Mouse (Mus musculus): ENCODE measurements around the gene Scg3.
"Not testable (repeated sequence)": the region's sequence is repeated elsewhere in the genome, so short reads cannot be mapped to it uniquely, and the experiment has no call there.

Gene Scg3

DNA sequence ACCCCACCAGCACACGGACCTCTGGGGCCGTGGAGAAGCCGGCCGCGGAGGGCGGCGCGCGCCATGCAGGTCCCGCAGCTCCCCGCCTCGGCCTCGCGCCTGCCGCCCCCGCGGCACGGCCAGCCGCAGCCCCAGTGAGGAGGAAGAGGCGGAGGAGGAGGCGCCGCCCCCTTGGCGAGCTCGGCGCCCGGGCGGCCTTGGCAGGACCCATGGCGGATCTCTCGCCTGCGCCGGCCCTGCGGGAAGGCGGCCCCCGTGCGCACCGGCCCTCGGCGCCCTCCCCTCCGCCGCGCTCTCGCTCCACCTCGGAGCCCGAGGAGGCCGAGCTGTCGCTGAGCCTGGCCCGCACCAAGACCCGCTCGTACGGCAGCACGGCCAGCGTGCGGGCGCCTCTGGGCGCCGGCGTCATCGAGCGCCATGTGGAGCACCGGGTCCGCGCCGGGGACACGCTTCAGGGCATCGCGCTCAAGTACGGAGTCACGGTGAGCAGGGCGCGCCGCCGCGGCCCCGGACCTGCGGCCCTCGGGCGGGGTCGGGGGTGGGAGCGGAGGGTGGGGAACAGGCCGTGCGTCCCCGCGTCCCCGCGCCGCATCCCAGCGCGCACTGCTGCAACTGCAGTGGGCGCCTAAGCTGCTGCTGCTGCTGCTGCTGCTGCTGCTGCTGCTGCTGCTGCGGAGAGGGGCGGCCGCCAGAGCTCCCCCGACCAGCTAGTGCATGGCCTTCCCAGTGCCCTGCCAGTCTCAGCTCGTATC, 58.1 kb downstream of the Scg3 start, which contains the start of gene Lysmd2:
Lysmd2 (plus strand) TSS at position 186 of the 752 bp plus-strand sequence.
- DNase-seq (ENCODE audit: low read depth, low spot score) = peak; percentile 50

DNA sequence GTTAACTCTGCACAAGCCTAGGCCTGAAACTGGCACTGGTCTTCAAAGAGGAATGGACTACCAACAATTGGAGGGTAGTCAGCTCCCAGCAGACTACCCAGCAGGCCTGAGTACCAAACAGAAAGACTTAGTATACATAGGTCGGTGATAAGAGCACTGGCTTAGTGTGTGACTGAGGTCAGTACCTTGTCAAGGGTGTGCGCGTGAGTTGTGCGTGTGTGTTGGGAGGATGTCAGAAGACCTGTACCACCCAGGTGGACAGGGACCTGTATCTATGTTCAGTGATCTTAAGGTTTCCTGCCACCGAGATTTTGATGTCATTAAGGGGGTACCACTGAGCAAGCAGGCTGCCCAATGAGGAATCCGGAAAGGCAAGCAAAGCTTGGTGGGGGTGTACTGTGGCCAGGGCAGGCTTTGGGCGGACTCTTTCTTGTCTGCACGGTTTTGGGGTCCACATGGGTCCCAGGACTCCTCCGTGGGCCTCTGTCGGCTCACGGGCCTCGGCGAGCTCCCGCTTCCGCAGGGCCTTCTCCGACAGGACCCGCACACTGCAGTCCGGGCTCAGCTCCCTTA, 58.8 kb downstream of the Scg3 start:
- no peak for DNase-seq (ENCODE audit: low read depth, low spot score)

DNA sequence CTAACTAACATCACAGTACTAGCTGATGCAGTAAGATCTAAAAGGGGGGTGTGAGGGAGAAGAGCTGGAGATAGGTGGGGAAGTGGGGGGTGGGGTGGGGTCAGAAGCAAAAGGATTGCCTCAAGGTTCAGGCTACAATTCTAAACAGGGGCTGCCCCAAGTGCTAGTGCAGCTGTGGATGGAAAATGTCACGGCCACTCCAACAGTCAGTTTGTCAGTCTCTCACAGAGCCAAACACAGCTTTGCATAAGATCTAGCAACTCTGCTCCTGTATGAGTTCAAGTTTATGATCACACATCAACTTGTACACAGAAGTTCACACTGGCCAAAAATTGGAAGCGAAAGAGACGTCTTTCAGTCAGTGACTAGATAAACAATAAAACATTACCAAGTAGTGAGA, 62.4 kb downstream of the Scg3 start:
- no peak for DNase-seq (ENCODE audit: low read depth, low spot score)

DNA sequence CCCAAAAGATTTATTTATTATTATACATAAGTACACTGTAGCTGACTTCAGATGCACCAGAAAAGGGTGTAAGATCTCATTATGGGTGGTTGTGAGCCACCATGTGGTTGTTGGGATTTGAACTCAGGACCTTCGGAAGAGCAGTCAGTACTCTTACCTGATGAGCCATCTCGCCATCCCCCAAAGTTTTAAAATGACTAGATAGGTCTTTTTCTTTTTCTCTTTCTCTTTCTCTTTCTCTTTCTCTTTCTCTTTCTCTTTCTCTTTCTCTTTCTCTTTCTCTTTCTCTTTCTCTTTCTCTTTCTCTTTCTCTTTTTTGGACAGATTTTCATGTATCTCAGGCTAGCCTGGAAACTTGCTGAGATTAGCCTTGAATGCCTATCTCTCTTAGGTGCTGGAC, 64.1 kb downstream of the Scg3 start:
- not testable (repeated sequence) for DNase-seq (ENCODE audit: low read depth, low spot score)

DNA sequence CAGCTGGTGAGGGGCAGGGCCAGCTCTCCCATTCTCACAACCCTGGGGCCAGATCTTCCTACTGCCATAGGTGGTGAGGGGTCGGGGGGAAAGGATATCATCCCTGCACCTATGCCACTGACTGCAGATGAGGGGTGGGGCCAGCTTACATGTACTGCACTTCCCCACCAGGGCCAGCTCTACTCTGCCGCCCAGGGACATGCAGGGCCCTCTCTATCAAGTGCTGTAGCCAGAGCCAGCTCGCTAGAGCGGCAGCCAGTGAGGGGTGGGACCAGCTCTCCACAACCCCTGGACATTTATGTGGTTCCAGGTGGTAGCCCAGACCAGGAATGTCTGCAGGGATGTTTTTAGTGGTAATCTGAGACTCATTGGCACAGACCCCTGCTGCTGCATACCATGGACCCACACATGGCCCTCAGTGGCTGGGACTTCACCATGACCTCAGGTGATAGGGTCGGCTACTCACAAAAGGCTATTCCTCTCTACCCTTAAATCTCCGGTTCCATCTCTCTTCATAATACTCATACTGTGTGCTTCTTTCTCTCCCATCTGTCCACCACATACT, 64.9 kb downstream of the Scg3 start:
- DNase-seq (ENCODE audit: low read depth, low spot score) = no peak

DNA sequence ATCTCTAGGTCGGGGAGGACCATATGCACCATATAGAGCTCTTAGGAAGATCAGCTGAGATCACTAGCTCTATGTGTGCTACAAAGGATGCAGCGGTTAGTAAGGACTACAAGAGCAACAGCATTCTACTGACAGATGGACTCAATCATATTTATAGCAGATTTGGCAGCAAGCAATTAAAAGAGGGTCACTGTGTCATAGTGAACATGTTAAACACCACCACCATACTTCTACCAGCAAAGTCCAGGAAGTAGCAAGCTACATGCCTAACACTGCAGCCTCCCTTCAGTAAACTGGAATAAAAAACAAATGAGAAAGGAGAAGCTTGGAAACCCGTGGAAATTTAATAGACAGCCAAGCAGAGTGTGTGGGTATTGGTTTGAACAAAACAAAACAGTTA, 67.3 kb downstream of the Scg3 start:
- no peak for DNase-seq (ENCODE audit: low read depth, low spot score)

DNA sequence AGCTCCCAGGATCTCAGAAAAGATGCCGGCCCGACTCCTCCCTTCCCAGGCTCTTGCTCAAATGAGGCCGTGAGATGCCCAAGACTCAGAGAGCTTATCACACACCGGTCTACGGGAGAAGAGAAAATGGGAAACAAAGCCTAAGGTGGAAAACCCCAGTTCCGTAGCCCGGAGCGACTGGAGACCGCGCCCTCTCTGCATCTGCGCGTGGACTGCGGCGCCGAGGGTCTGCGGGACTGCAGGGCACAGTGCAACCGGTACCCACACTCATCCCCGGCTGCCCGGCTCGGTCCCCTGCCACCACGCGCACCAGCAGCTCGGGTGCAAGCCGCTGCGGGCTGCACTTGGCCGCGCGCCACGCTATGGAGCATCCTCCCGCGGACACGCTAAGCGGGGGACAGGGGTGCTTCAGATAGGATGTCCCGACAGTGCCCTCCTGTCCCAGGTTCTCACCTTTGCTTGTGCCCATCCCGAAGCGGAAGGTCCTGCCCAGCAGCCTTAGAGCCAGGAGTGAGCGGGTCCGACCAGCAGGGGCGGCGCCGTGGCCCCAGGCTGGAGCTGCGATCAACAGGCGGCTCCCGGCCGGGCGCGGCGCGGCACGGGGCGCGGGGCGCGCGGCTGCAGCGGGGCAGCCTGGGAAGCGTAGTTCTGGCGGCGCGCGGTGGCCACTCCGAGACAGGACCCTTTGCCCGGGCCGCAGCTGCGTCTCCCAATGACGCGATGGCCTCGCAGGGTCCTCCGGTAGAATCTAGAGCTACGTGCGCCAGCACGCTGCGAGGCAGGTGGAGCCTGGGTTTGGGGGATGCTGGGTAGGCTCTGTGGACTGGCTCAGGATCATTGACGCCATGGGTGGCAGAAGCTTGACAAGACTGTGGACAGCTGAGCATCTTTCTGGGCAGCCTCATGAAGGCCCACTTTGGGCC, 73.0 kb downstream of the Scg3 start, which contains the start of gene Tmod2:
Tmod2 (minus strand) TSS at position 755 of the 923 bp plus-strand sequence.
- no peak for DNase-seq (ENCODE audit: low read depth, low spot score)

DNA sequence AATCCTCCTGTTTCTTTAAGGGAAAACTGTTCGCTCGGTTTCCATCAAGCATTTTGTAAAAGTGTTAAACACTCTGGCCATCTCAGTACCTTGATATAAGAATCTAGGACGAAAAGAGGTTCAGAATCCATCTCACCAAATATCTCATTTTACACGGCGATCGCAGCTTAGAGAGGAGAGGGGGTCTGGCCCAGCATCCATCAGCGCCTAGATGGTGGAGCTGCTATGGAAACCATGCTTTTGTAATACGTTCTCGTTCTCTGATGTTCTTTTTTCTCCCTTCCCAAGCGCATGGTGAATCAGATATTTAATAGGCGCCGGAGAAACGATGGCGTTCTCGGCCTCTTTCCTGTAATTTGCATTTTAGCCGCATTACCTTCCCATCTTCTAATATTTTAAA, 73.9 kb downstream of the Scg3 start:
- DNase-seq (ENCODE audit: low read depth, low spot score) = no peak

DNA sequence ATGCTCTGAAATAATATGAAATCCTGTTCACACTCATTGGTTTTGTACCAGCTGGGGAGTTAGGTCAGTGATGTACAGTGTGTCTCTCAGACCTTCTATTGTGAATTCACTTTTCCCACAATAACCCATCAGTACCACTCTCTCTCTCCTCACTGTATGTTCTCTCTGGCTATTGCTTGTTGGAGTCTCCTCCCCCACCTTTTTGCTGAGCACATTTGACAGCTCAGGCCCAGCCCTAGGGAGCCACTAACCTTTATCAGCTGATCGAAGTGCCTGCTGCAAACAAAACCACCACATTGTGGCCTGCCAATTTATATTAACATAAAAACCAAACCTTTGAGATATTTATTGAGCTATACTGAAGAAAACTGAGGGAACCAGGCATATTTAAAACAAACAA, 74.4 kb downstream of the Scg3 start:
- DNase-seq (ENCODE audit: low read depth, low spot score) = no peak

DNA sequence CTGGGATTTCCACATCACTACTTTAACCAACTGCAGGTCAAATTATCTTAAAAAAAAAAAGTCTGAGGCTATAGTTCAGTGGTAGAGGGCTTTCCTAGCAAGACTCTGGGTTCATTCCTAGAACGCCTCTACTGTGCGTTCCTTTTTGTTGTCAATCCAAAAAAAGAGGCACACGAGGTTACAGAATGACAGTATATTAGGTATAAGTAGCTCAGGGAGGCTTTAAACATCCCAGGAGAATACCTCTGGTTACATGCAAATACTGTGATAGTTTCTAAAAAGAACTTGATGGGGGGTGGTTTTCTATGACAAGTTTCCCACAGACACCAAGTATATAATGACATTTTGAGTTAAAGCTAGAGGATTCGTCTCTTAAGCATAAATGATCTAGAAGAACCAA, 76.4 kb downstream of the Scg3 start:
- DNase-seq (ENCODE audit: low read depth, low spot score) = no peak

DNA sequence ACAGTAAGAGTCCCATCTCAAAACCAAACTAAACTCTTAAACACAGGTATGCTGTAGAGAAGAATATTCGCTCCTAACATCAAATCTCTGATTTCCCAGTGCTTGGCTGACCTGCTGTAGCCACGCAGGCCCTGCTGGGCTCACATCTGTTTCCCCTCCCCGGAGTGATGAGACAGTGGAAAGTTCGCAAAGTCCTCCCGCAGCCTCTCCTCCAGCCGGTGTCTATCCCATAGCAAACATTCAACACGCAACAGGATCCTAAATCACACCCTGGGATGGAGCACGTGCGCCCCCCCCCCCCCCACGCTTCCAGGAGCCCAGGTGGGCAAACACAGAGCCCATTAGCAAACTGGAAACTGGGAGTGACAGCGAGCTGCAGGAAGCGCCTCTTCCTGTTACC, 82.3 kb downstream of the Scg3 start:
- no peak for DNase-seq (ENCODE audit: low read depth, low spot score)

DNA sequence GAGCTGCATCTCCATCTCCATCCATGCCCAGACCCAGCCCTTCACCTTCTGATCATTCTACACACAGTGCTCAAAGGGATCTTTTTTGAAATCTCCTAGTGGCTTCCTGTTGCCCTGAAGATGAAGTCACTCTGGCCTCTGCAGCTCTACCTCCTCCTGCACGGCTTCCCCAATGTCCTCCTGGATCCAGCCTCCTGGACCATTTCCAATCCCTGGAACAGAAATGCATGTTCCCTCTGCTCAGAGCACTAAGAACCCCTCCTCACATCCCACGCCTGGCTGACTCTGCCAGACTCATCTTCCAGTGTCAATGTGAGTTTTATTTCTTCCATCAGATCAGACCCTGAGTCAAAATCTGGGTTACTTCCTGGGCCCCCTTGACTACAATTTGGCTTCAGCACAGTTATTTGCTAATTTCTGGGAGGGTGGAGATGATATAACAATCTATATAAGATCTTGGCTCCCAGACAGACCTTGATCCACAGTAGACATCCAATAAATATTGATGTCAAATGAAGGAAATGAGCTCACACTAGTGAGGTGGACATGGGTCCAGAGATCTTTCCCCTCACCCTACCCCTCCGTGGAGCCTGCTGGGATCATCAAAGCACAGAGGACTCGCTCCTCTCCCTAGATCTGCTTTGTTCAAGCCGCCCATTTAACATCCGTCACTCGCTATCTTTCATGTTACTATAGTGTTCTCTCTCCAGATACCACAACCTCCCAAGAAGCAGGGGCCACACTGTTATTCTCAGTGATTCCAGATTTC, 83.5 kb downstream of the Scg3 start:
- DNase-seq (ENCODE audit: low read depth, low spot score) = no peak

DNA sequence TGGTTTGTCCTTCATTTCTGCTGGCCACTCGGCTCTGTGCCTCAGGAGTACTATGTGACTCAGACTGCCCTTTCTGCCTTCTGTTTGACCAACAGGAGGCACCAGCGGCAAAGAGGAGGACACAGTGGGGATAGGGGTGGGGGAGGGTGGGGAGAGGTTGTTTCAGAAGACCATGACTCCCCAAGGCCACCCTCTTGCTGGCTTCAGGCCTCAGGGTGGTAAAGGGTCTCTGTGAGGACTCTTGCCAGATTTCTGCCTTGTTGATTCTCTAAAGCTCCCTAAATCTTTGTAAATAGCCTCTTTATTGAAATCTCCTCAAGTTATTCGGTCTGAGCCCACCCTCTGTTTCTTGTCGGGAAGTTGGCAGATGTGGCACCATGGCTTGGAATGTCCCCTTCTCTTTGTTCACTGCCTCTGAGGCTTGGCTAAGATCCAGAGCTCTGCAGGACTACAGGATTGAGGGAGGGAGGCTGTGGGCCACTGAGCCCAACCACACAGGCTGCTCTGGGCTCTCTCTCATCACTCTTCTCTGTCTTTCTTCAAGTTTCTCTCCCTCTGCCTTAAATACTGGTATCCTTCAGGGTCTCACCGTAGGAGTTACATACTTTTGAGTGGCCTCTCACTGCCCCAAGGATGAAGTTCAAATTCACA, 84.5 kb downstream of the Scg3 start:
- peak; percentile 69 for DNase-seq (ENCODE audit: low read depth, low spot score)

DNA sequence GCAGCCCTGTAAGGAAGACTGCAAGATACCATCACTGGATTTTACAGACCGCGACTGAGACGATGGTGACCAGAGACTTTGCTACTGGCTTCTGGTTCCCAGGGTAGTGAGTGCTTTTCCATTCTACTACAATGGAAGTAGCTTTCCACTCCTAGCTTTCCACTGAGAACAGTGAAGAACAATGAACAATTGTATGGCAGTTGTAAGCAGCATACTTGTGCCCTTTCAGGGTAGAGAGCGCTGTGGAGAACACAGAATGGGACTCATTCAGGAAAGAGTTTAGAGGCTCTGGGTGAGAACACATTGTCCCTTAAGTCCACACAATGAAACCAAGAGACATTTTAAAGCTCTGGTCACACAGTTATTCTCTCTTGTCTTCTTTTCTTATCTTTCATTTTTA, 86.3 kb downstream of the Scg3 start:
- no peak for DNase-seq (ENCODE audit: low read depth, low spot score)

DNA sequence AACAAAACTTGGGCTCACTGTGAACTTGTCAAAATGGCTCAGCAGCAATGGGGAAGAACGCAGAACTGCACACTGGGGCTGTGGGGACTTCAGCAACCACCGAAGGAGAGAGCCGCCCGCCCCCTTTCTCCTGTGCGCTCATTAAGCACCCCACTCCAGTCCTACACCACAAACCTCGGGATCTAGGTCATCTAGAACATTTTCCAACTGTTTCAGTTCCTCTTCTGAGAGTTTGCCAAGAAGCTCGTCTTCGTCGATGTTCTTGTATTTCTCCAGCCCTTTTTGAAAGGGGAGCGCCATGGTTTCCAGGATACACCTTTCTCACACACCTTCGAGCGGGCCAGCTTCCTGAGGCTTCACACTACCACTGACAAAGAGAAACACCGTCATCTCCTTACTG, 86.8 kb downstream of the Scg3 start:
- DNase-seq (ENCODE audit: low read depth, low spot score) = no peak

DNA sequence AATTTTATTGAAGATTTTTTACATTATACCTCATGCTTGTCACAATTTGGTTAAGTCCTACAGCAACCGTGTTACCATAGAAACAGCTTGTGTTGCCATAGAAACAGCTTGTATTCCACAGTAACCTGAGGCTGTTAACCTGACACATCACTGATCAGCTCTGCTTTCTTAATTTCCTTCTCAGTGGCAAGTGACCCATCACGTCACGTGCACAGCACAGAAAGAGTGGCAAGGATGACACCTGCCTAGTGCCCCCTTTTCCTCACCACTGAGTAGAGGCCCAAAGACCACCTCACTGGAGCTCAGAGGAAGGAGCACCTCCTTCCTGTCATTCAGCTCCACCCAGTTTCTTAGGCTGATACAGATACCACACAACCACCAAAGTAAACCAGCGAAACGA, 90.4 kb downstream of the Scg3 start:
- DNase-seq (ENCODE audit: low read depth, low spot score) = no peak

All from brain, embryonic 18.5 days (tissue).